Mouse (Mus musculus) lung, embryonic 14.5 days (tissue): Measurements from ENCODE around the gene Tulp1. TPM values are rescaled to one million over a fixed set of nuclear protein-coding genes. Genes with fewer than 3 reads are reported as not detected.

Experiments
- ATAC-seq: fragments of 200-750 bp; cut with Nextera tagmentation; 2 replicates; pipeline ENCODE4 v1.8.0; 2017; ENCODE audit warnings: mild to moderate bottlenecking, moderate TSS enrichment, moderate library complexity; ENCODE audit not compliant: insufficient read depth
- DNase-seq: peaks from one replicate; pipeline ENCODE4 v3.0.0-alpha.2; 2015
- H3K27ac ChIP-seq: fragments of 300-500 bp; sonication (generic); 2 replicates; pipeline ENCODE4 v1.5.1; 2014; ENCODE audit warnings: low read depth, mild to moderate bottlenecking, moderate library complexity
- H3K27me3 ChIP-seq: fragments of 300-500 bp; sonication (generic); 2 replicates; pipeline ENCODE4 v1.6.1; 2014; ENCODE audit warnings: low read length, control low read depth; ENCODE audit not compliant: insufficient read depth
- H3K36me3 ChIP-seq: fragments of 300-500 bp; sonication (generic); 2 replicates; pipeline ENCODE4 v1.6.1; 2014; ENCODE audit warnings: control low read depth; ENCODE audit not compliant: insufficient read depth
- H3K4me1 ChIP-seq: fragments of 300-500 bp; sonication (generic); 2 replicates; pipeline ENCODE4 v1.6.1; 2014; ENCODE audit warnings: antibody characterized with exemption, control low read depth; ENCODE audit not compliant: insufficient read depth
- H3K4me2 ChIP-seq: fragments of 300-500 bp; sonication (generic); 2 replicates; pipeline ENCODE4 v1.6.1; 2014; ENCODE audit warnings: mild to moderate bottlenecking
- H3K4me3 ChIP-seq: fragments of 300-500 bp; sonication (generic); 2 replicates; pipeline ENCODE4 v1.5.1; 2014; ENCODE audit warnings: low read depth, low read length
- H3K9ac ChIP-seq: fragments of 300-500 bp; sonication (generic); 2 replicates; pipeline ENCODE4 v1.6.1; 2014
- H3K9me3 ChIP-seq: fragments of 300-500 bp; sonication (generic); 2 replicates; pipeline ENCODE4 v1.6.1; 2016; ENCODE audit warnings: low read depth, low read length, control low read depth
- CTCF ChIP-seq: IDR thresholded peaks from 2 replicates; pipeline ENCODE4 v1.5.1; 2016; ENCODE audit warnings: antibody characterized with exemption, low read depth
- WGBS: fragments of 180-500 bp; shearing (Covaris S2); extraction: QIAGEN DNeasy Blood & Tissue Kit; methylation state at CpG from one replicate; pipeline ENCODE4 v1.1.7; 2014; 5-methylcytosine and 5-hydroxymethylcytosine counted together
- polyA plus RNA-seq: library from polyadenylated mRNA; unstranded; fragments of >200 nt; fragmentation: Nextera tagmentation; extraction: Ambion mirVana; gene quantifications from 2 replicates; pipeline ENCODE4 v1.2.1, GENCODE M21; 2014

The Tulp1 gene
- polyA plus RNA-seq, 1 experiment from 2014 or later = 3.0 TPM

DNA sequence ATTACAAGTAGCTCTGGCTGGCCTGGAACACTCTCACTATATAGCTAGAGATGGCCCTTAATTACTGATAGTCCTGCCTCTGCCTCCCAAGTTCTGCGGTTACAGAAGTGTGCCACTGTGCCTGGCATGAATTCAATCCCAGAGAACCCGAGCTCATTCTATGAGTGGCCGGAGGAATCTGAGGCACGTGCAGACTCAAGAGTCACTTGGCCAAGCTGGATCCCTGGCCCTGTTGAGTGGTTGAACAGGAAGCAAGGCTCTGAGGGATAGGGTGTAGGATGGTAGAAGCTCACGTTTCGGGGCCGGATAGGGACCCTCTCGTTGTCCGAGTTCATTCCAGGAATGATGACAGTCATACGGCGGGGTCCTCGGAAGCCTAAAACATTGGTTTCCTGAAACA is 9.2 kb downstream of the Tulp1 start:
- Histone ChIP-seq H3K9ac (no peak overlapping the region), H3K36me3 (no peaks in the 10 kb centered on the region), H3K4me3 (no peak overlapping the region), H3K27me3 (peaks cover 11% of the 10 kb centered on the region; the same call in 1 of the 2 replicates), H3K4me1 (peaks cover 11% of the 10 kb centered on the region), H3K27ac (peak overlapping the region; percentile 36; the same call in 1 of the 2 replicates), H3K4me2 (no peak overlapping the region), H3K9me3 (no peaks in the 10 kb centered on the region)
- no peak for TF ChIP-seq CTCF
- ATAC-seq = no peak
- WGBS = 65% methylated on average over 12 of the region's 12 CpGs
- peak; percentile 67 for DNase-seq

GRCm38 (mm10) chr17:28352018-28352417 is 13.0 kb downstream of the Tulp1 start:
- ATAC-seq (no peak), DNase-seq (no peak)
- Histone ChIP-seq H3K9me3 (no peaks in the 10 kb centered on the region), H3K4me3 (peak overlapping the region; percentile 77), H3K9ac (no peak overlapping the region), H3K4me1 (peaks cover 32% of the 10 kb centered on the region), H3K27ac (peak overlapping the region; percentile 99), H3K27me3 (no peaks in the 10 kb centered on the region), H3K36me3 (no peaks in the 10 kb centered on the region), H3K4me2 (peak overlapping the region; percentile 94)
- 24% methylated on average over 11 of the region's 11 CpGs for WGBS
- no peak for TF ChIP-seq CTCF

- no peaks in the 10 kb centered on the region for H3K36me3 ChIP-seq
- WGBS = under 1% methylated on average over 29 of the region's 29 CpGs
- peak overlapping the region; percentile 94 for H3K4me2 ChIP-seq
- no peaks in the 10 kb centered on the region for H3K27me3 ChIP-seq
- peak overlapping the region; percentile 77 for H3K4me3 ChIP-seq
- peaks cover 36% of the 10 kb centered on the region for H3K4me1 ChIP-seq
- no peak for TF ChIP-seq CTCF
- peak overlapping the region; percentile 99 for H3K27ac ChIP-seq
- DNase-seq = peak; percentile 27
- H3K9ac ChIP-seq = peak overlapping the region; percentile 88
- peak; percentile 76; the same call in 1 of the 2 replicates for ATAC-seq
- no peaks in the 10 kb centered on the region for H3K9me3 ChIP-seq
These were observed 13.6 kb downstream of the Tulp1 start for GRCm38 (mm10) chr17:28351353-28351890.

- Histone ChIP-seq H3K4me2 (peak within 1 kb of the TSS; percentile 94), H3K4me3 (peak within 1 kb of the TSS; percentile 77), H3K4me1 (peaks cover 43% of the 10 kb centered on the region), H3K9ac (peak within 1 kb of the TSS; percentile 88), H3K27ac (peak within 1 kb of the TSS; percentile 99), H3K36me3 (no peaks in the 10 kb centered on the region), H3K27me3 (no peaks in the 10 kb centered on the region), H3K9me3 (no peaks in the 10 kb centered on the region)
- whole genome bisulfite sequencing = under 1% methylated on average over 57 of the region's 73 CpGs
- ATAC-seq (peak; percentile 89), DNase-seq (peak; percentile 91)
- TF ChIP-seq CTCF = peak; percentile 11; the same call in 1 of the 2 replicates
These were observed 14.3 kb downstream of the Tulp1 start, which contains the start of gene Tead3 for GRCm38 (mm10) chr17:28350466-28351352. Gene Tead3 (minus strand): TSS chr17:28350817.

- H3K4me2 ChIP-seq = peak overlapping the region; percentile 94
- H3K4me3 ChIP-seq = peak overlapping the region; percentile 77
- peak overlapping the region; percentile 88 for H3K9ac ChIP-seq
- peak; percentile 51 for DNase-seq
- H3K27ac ChIP-seq = peak overlapping the region; percentile 99
- no peaks in the 10 kb centered on the region for H3K36me3 ChIP-seq
- H3K4me1 ChIP-seq = peaks cover 50% of the 10 kb centered on the region
- no peaks in the 10 kb centered on the region for H3K27me3 ChIP-seq
- no peaks in the 10 kb centered on the region for H3K9me3 ChIP-seq
- ATAC-seq = no peak; the same call in 1 of the 2 replicates
- WGBS = under 1% methylated on average over 51 of the region's 54 CpGs
- no peak for TF ChIP-seq CTCF
These were observed 15.0 kb downstream of the Tulp1 start for GRCm38 (mm10) chr17:28349901-28350465.

GRCm38 (mm10) chr17:28349264-28349880 is 15.7 kb downstream of the Tulp1 start:
- TF ChIP-seq CTCF = no peak
- 3% methylated on average over 13 of the region's 13 CpGs for WGBS

More at GRCm38 (mm10) chr17:28349264-28349880, 15.7 kb downstream of the Tulp1 start:
- DNase-seq (no peak), ATAC-seq (no peak)
- peak overlapping the region; percentile 77 for H3K4me3 ChIP-seq
- peaks cover 56% of the 10 kb centered on the region for H3K4me1 ChIP-seq
- peak overlapping the region; percentile 88 for H3K9ac ChIP-seq
- peak overlapping the region; percentile 99 for H3K27ac ChIP-seq
- H3K36me3 ChIP-seq = no peaks in the 10 kb centered on the region
- no peaks in the 10 kb centered on the region for H3K9me3 ChIP-seq
- no peaks in the 10 kb centered on the region for H3K27me3 ChIP-seq
- peak overlapping the region; percentile 94 for H3K4me2 ChIP-seq
